Mouse (Mus musculus): ENCODE measurements around the gene Zfp444. TPM values are rescaled to one million over a fixed set of nuclear protein-coding genes. Genes with fewer than 3 reads are reported as not detected.
"Not testable (repeated sequence)": the region's sequence is repeated elsewhere in the genome, so short reads cannot be mapped to it uniquely, and the experiment has no call there.

The Zfp444 gene
- total RNA-seq, 2 experiments from 2014 or later, result 54.8 to 64.3 TPM

DNA sequence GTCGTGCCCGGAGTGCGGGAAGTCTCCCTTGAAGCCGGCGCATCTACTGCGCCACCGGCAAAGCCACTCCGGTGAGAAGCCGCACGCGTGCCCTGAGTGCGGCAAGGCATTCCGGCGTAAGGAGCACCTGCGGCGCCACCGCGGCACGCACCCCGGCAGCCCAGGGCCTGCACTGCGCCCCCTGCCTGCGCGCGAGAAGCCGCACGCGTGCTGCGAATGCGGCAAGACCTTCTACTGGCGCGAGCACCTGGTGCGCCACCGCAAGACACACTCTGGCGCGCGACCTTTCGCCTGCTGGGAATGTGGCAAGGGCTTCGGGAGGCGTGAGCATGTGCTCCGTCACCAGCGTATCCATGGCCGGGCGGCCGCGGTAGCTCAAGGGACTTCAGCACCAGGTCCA lies 17.5 kb downstream of the Zfp444 start:
- intact Hi-C loops (cut with DNase I), result no loop called here
- DNase-seq (ENCODE audit: extremely low spot score in 1 of 2, low spot score in 2 of 2), result peak in 1 of 2 experiments; percentile 49

DNA sequence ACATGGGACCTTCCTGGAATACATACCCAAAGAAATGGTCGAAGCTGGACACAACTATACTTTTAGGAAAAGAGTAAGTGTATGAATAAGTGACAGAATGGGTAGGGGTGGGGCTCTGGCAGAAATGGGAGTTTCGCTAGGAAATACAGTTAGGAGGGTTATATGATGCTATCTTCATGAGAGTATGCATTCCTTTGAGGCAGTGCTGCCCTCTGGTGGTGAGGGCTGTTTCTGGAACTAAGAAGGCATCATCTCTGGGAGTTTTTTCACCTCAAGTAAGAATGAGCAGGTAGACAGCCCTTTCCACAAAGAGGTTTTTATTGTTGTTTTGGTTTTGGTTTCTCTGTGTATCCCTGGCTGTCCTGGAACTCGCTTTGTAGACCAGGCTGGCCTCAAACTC lies 19.4 kb downstream of the Zfp444 start:
- peak; percentile 55 to 83 for DNase-seq (ENCODE audit: extremely low spot score in 1 of 2, low spot score in 2 of 2)
- intact Hi-C loops (cut with DNase I), result no loop called here

DNA sequence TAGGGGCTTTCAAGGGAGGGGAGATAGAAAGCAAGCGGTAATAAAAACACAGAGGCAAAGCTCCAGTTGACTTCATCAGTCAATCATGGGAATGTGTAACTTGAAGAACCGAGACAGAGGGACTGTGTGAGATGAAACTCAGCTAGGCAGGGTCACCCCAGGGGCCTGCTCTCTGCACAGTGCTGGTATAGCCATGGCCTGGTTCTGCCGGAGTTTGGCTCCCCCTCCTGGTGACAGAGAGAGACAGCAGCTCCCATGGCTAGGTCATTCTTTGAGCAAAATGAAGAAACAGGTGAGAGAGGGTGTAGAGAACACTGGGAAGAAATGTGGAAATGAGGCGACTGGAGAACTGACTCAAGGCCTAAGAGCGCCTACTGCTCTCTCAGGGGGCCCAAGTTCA lies 22.1 kb downstream of the Zfp444 start:
- intact Hi-C loops (cut with DNase I), result loop anchor here (1.0 kb wide), 1 partner anchor 67 kb away; no protein-coding TSS in a partner anchor
- DNase-seq (ENCODE audit: extremely low spot score in 1 of 2, low spot score in 2 of 2), result peak in 1 of 2 experiments; percentile 70

DNA sequence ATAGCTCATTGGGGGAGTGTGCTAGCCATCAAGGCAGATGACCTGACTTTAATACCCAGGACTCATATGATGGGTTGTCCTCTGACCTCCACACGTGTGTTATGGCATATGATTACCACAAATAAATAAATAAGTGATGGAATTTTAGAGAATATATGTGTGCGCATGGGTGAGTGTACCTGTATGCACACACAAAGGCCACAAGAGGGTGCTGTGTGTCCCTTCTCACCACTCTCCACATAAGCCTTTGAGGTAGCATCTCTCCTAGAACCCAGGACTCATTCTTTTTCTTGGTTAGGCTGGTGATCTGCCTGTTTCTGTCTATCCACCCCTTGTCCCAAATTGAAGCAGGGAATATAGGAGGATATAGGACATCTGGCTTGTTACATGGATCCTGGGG lies 23.8 kb downstream of the Zfp444 start:
- intact Hi-C loops (cut with DNase I), result no loop called here
- no peak for DNase-seq (ENCODE audit: extremely low spot score in 1 of 2, low spot score in 2 of 2)

DNA sequence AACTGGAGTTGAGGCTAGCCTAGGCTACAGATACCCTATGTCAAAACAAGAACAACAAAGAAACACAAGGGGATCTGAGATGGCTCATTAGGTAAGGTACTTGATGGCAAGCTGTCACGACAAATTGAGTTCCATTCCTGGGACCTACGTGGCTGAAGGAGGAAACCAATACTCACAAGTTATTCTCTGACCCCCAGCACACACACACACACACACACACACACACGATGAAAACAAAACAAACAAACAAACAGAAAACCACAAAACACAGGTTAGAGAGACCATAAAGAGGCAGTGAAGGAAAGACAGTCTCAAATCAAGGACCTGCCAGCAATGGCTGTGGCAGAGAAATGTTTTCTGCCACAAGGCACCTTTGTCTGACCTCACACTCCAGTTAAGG lies 24.8 kb downstream of the Zfp444 start, which contains the start of gene Galp:
Gene Galp (plus strand): TSS at position 301 of the 400 bp plus-strand sequence.
- intact Hi-C loops (cut with DNase I), result no loop called here

DNA sequence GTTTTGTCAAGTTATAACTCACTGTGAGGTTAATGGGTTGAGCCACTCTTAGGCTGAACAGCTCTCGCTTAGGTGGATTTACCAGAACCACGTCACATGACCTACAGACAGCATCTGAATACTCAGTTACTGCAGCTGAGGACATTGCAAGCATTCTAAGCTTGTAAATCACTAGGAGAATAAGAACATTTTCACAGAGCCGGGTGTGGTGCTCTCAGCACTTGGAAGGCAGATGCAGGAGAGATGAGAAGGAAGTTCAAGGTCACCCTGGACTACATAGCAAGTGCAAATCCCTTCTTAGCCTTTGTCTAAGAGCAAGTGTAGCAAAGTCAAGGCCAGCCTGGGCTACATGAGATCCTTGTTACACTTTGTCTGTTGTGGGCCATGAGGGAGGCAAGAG lies 32.2 kb downstream of the Zfp444 start:
- intact Hi-C loops (cut with DNase I), result no loop called here
- DNase-seq (ENCODE audit: extremely low spot score in 1 of 2, low spot score in 2 of 2), result no peak

More for the DNA sequence above, 24.8 kb downstream of the Zfp444 start, which contains the start of gene Galp:
- DNase-seq (ENCODE audit: extremely low spot score in 1 of 2, low spot score in 2 of 2), result no peak

DNA sequence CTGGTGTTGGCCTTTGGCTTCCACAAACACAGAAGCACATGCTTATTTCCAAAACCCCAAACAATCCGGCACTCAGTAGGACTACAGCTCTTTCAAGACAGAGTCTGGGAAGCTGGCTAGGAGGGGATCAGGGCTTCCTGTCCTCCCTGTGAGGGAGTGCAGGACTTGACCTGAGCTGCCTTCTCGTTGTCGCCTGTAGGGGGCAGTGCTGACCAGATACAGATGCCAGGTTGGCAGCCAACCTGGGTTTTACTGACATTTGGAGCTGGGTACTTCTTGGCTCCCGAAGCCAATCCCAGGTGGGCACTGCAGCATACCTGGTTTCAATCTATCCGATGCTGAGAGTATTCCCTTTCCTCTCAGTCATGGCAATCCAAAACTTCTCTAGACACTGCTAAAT lies 41.1 kb downstream of the Zfp444 start:
- intact Hi-C loops (cut with DNase I), result no loop called here

DNA sequence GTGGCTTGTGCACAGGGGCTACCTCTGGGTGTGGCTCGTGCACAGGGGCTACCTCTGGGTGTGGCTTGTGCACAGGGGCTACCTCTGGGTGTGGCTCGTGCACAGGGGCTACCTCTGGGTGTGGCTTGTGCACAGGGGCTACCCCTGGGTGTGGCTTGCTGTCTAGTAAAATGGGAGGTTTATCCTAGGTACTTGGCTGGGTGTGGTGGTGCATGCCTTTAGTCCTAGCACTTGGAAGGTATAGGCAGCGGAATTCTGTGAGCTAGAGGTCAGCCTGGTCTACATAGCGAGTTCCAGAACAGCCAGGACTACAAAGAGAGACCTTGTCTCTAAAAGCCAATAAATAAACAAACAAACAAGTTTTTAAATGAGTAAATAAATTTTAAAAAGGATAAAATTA lies 42.7 kb downstream of the Zfp444 start:
- intact Hi-C loops (cut with DNase I), result not testable (repeated sequence)

More for the DNA sequence above, 41.1 kb downstream of the Zfp444 start:
- no peak for DNase-seq (ENCODE audit: extremely low spot score in 1 of 2, low spot score in 2 of 2)

DNA sequence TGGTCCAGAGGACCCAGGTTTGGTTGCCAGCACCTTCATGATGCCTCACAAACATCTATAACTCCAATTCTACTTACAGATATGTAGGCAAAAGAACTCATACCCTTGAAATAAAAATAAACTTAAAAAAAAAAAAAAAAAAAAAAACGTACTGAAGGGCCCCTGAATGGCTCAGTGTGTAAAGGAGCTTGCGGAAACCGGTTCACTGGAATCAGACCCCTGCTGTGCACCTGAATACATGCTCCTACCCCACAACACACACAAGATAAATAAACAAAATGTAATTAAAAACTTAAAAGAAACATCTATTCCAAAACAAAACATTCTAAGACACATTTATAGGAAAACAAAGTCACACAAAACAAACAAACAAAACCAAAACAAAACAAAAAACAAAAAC lies 48.1 kb downstream of the Zfp444 start:
- DNase-seq (ENCODE audit: extremely low spot score in 1 of 2, low spot score in 2 of 2), result no peak
- intact Hi-C loops (cut with DNase I), result no loop called here

More for the DNA sequence above, 42.7 kb downstream of the Zfp444 start:
- DNase-seq (ENCODE audit: extremely low spot score in 1 of 2, low spot score in 2 of 2), result not testable (repeated sequence)

DNA sequence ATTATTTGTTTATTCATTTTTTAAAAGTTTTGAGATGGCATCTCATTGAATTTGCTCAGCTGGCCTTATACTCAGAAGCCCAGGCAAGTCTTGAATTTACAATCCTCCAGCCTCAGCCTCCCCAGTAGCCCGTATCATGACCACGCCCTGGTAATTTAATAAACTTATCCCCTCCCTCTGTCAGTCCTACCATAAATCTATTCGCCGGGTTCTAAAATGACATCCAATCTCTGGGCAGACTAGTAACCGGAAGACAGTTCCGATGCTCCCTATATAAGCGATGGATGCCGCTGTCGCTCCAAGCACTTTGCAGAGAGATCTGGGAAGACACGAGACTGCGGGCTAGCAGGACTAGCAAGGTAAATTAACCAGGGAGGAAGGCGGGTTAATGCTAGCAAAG lies 50.0 kb downstream of the Zfp444 start, which contains the start of gene Zscan5b:
Gene Zscan5b (plus strand): TSS at position 301 of the 400 bp plus-strand sequence.
- intact Hi-C loops (cut with DNase I), result no loop called here
- no peak for DNase-seq (ENCODE audit: extremely low spot score in 1 of 2, low spot score in 2 of 2)

DNA sequence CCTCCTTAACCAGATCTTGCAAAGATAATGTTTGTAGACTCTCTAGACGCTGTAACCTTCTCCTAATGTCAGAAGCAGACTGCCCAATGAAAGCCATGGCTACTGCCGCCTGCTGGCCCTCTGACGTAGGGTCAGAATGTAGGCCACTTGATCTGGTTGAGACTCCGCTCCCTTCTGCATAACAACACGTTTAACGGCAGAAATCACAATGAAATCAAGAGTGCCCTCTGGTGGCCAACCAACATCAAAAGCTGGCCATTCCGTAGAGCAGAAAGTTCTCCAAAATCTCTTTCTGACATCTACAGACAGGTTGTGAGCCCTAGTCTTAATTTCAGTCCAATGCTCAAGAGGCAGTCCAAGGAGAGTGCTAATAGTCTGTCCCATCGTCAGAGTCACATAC lies 56.5 kb downstream of the Zfp444 start:
- intact Hi-C loops (cut with DNase I), result not testable (repeated sequence)
- DNase-seq (ENCODE audit: extremely low spot score in 1 of 2, low spot score in 2 of 2), result peak; percentile 4 to 28

DNA sequence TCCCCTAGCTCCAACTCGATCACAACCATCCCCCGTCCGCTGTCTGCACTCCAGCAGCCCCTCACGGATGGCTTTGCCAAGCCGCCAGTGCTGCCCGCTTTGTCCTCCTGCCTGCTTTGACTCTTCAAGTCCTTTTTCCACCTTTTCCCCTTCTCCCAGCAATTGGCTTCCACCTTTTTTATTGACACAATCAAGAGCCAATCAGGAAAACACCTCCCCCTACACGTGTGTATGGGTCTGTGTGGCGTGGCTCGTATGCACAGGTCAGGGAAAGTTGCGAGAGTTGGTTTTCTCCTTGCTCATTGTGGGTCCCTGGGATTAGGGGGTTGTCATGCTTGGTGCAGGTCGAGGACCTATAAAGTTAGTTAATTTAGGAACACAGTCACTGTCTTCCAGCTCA lies 67.8 kb downstream of the Zfp444 start:
- DNase-seq (ENCODE audit: extremely low spot score in 1 of 2, low spot score in 2 of 2), result no peak
- intact Hi-C loops (cut with DNase I), result loop anchor here (2.0 kb wide), 1 partner anchor 43 kb away; no protein-coding TSS in a partner anchor

DNA sequence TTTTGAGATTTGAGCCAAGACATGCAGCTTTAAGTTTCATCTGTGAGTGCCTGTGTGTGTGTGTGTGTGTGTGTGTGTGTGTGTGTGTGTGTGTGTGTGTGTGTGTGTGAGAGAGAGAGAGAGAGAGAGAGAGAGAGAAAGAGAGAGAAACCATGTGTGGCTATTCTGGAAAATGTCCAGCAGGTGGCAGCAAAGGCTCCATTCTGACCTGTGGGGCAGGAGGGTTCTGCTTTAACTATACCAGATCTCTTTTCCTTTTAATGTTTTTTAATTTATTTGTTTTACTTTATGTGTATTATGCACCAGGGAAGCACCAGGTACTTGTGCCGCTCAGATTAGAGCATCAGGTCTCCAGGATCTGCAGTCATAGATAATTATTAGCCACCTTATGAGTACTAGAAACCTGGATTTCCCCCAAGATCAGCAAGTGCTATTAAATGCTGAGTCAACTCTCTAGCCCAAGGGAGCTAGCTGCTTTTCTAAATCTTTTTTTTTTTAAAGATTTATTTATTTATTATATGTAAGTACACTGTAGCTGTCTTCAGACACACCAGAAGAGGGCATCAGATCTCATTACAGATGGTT lies 68.9 kb downstream of the Zfp444 start:
- peak; percentile 3 to 44 for DNase-seq (ENCODE audit: extremely low spot score in 1 of 2, low spot score in 2 of 2)
- intact Hi-C loops (cut with DNase I), result loop anchor here (2.0 kb wide), 1 partner anchor 42 kb away; no protein-coding TSS in a partner anchor

Other genes with a start within 250 kb of the Zfp444 start
- gene Vmn1r65, start 161.2 kb upstream of the Zfp444 start, total RNA-seq (2021), result not detected
- not detected for gene Nlrp4c, start 127.1 kb upstream of the Zfp444 start, total RNA-seq (2021)
- gene Zfp787, start 16.2 kb upstream of the Zfp444 start, total RNA-seq (2021), result 10 to 100 TPM; 26.1 to 27.2 TPM
- gene Galp, start 24.9 kb downstream of the Zfp444 start, total RNA-seq (2021), result not detected
- gene Zscan5b, start 50.1 kb downstream of the Zfp444 start, total RNA-seq (2021), result not detected
- gene Epp13, start 80.5 kb downstream of the Zfp444 start, total RNA-seq (2021), result not detected
- gene Zfp667, start 114.4 kb downstream of the Zfp444 start, total RNA-seq (2021), result 10 to 100 TPM; 12.4 to 12.5 TPM
- 10 to 100 TPM; 14.0 to 15.7 TPM for gene Zfp583, start 159.1 kb downstream of the Zfp444 start, total RNA-seq (2021)
- 1 to 10 TPM; 8.1 to 8.6 TPM for gene Gm3854, start 171.5 kb downstream of the Zfp444 start, total RNA-seq (2021)
- 1 to 10 TPM; 4.6 to 5.5 TPM for gene Zfp78, start 191.1 kb downstream of the Zfp444 start, total RNA-seq (2021)
- gene Zfp28, start 211.1 kb downstream of the Zfp444 start, total RNA-seq (2021), result 10 to 100 TPM in 1 of 2 experiments, 1 to 10 TPM in 1; 8.9 to 10.2 TPM
- 10 to 100 TPM; 14.7 to 15.7 TPM for gene Smim17, start 226.5 kb downstream of the Zfp444 start, total RNA-seq (2021)
- under 1 TPM; 0.28 to 0.34 TPM for gene Gm20715, start 238.1 kb downstream of the Zfp444 start, total RNA-seq (2021)

All from left cerebral cortex, postnatal 10 days (tissue).